Mouse (Mus musculus) lung, postnatal 0 days (tissue): ENCODE results near the gene Sox30.

Source experiments
- CTCF ChIP-seq: IDR thresholded peaks from 2 replicates; pipeline ENCODE4 v1.5.1; 2016; ENCODE audit warnings: antibody characterized with exemption, mild to moderate bottlenecking
- EP300 ChIP-seq: IDR thresholded peaks from 2 replicates; pipeline ENCODE4 v1.6.1; 2016; ENCODE audit warnings: antibody characterized with exemption, mild to moderate bottlenecking, control low read depth

DNA sequence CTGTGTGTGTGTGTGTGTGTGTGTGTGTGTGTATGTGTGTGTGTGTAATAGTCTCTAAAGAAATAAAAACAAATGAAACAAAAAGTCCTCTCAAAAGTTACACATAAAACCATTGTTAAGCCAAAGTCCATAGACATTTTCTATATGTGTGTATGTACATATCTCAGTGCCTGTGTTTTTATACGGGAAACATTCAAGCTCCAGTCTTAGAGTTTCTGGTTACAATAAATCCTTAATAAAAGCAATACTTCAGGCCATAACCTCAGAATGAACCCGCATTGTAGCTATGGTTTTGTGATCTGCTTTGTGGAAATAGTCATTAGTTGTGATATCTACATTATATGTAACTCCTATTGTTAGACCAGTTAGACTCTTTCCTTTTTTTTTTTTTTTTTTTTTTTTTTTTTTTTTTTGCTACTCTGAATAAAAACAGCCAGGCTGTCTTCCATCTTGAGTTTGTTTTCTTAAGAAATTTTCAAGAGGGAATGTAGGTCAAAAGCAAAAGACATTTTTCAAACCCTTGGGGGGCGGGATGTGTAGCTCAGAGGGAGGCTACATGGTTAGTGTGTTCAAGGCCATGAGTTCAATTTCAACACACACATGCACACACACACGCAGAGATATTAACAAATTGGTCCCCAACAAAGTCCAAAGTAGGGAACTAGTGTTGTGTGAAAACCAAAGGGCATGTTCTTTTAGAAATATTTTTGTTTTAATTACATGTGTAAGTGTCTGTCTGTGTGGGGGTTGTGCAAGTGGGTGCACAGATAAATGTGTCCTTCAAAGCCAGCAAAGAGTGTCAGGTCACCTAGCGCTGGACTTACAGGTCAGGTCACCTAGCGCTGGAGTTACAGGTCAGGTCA, 48.1 kb downstream of the Sox30 start:
- TF ChIP-seq CTCF = no peak
- no peak for TF ChIP-seq EP300
